Mouse (Mus musculus): ENCODE data around the gene Srcap. TPM values are rescaled to one million over a fixed set of nuclear protein-coding genes. Genes with fewer than 3 reads are reported as not detected.

The Srcap gene
- polyA plus RNA-seq, 1 experiment from 2014 or later = 18.4 TPM

- H3K9ac ChIP-seq (ENCODE audit: low read depth, low read length) = no peak overlapping the region
- no peak overlapping the region for H3K4me3 ChIP-seq (ENCODE audit: low read length)
- H3K27me3 ChIP-seq (replicated peaks; ENCODE audit: control insufficient read depth, insufficient read depth, low read length) = no peaks in the 10 kb centered on the region
- H3K4me2 ChIP-seq (ENCODE audit: low read depth, low read length) = no peak overlapping the region
- no peak overlapping the region for H3K27ac ChIP-seq (ENCODE audit: low read length)
- 91% methylated on average over 11 of the region's 11 CpGs for WGBS
- ATAC-seq = no peak
- no peaks in the 10 kb centered on the region for H3K4me1 ChIP-seq (ENCODE audit: control insufficient read depth, insufficient read depth, low read length)
- peaks cover 25% of the 10 kb centered on the region for H3K36me3 ChIP-seq (ENCODE audit: control insufficient read depth, insufficient read depth, low read length)
- no peaks in the 10 kb centered on the region for H3K9me3 ChIP-seq (ENCODE audit: control insufficient read depth, low read length)
Observed at GRCm38 (mm10) chr7:127560580-127560979, 48.8 kb downstream of the Srcap start.

GRCm38 (mm10) chr7:127561340-127561858 is 49.6 kb downstream of the Srcap start, which contains the start of gene Tmem265:
TSS of gene Tmem265 (plus strand) at chr7:127561390.
- no peaks in the 10 kb centered on the region for H3K4me1 ChIP-seq (ENCODE audit: control insufficient read depth, insufficient read depth, low read length)
- no peak for ATAC-seq
- no peak within 1 kb of the TSS for H3K4me3 ChIP-seq (ENCODE audit: low read length)
- H3K4me2 ChIP-seq (ENCODE audit: low read depth, low read length) = no peak within 1 kb of the TSS
- H3K27ac ChIP-seq (ENCODE audit: low read length) = no peak within 1 kb of the TSS
- peaks cover 21% of the 10 kb centered on the region for H3K36me3 ChIP-seq (ENCODE audit: control insufficient read depth, insufficient read depth, low read length)
- 92% methylated on average over 5 of the region's 5 CpGs for WGBS
- no peaks in the 10 kb centered on the region for H3K9me3 ChIP-seq (ENCODE audit: control insufficient read depth, low read length)
- H3K27me3 ChIP-seq (replicated peaks; ENCODE audit: control insufficient read depth, insufficient read depth, low read length) = no peaks in the 10 kb centered on the region
- no peak within 1 kb of the TSS for H3K9ac ChIP-seq (ENCODE audit: low read depth, low read length)

GRCm38 (mm10) chr7:127564381-127565150 is 52.8 kb downstream of the Srcap start:
- no peak overlapping the region for H3K27ac ChIP-seq (ENCODE audit: low read length)
- no peak overlapping the region for H3K4me2 ChIP-seq (ENCODE audit: low read depth, low read length)
- H3K4me1 ChIP-seq (ENCODE audit: control insufficient read depth, insufficient read depth, low read length) = no peaks in the 10 kb centered on the region
- peaks cover 3% of the 10 kb centered on the region; the same call in 1 of the 2 replicates for H3K36me3 ChIP-seq (ENCODE audit: control insufficient read depth, insufficient read depth, low read length)
- no peak overlapping the region for H3K4me3 ChIP-seq (ENCODE audit: low read length)
- 74% methylated on average over 6 of the region's 6 CpGs for WGBS
- ATAC-seq = no peak
- no peaks in the 10 kb centered on the region for H3K9me3 ChIP-seq (ENCODE audit: control insufficient read depth, low read length)
- no peaks in the 10 kb centered on the region for H3K27me3 ChIP-seq (replicated peaks; ENCODE audit: control insufficient read depth, insufficient read depth, low read length)
- H3K9ac ChIP-seq (ENCODE audit: low read depth, low read length) = no peak overlapping the region

GRCm38 (mm10) chr7:127572895-127573471 is 61.2 kb downstream of the Srcap start, which contains the start of gene Phkg2:
TSS of gene Phkg2 (plus strand) at chr7:127573340.
- Histone ChIP-seq H3K27me3 (replicated peaks; ENCODE audit: control insufficient read depth, insufficient read depth, low read length) (no peaks in the 10 kb centered on the region), H3K9me3 (ENCODE audit: control insufficient read depth, low read length) (no peaks in the 10 kb centered on the region), H3K27ac (ENCODE audit: low read length) (peak within 1 kb of the TSS; percentile 85), H3K4me3 (ENCODE audit: low read length) (peak within 1 kb of the TSS; percentile 64), H3K4me2 (ENCODE audit: low read depth, low read length) (peak within 1 kb of the TSS; percentile 68), H3K4me1 (ENCODE audit: control insufficient read depth, insufficient read depth, low read length) (peaks cover 10% of the 10 kb centered on the region), H3K36me3 (ENCODE audit: control insufficient read depth, insufficient read depth, low read length) (0 out of 2 replicates have a peak, but pooled peaks cover 9% of the 10 kb centered on the region), H3K9ac (ENCODE audit: low read depth, low read length) (peak within 1 kb of the TSS; percentile 78)
- peak; percentile 99 for ATAC-seq
- under 1% methylated on average over 17 of the region's 17 CpGs for WGBS

- ATAC-seq = peak; percentile 61
Observed at GRCm38 (mm10) chr7:127573503-127574008, 61.8 kb downstream of the Srcap start.

GRCm38 (mm10) chr7:127574115-127574514 is 62.3 kb downstream of the Srcap start:
- 13% methylated on average over 7 of the region's 7 CpGs for WGBS
- ATAC-seq = no peak
- Histone ChIP-seq H3K36me3 (ENCODE audit: control insufficient read depth, insufficient read depth, low read length) (0 out of 2 replicates have a peak, but pooled peaks cover 9% of the 10 kb centered on the region), H3K4me1 (ENCODE audit: control insufficient read depth, insufficient read depth, low read length) (peaks cover 10% of the 10 kb centered on the region), H3K9ac (ENCODE audit: low read depth, low read length) (peak overlapping the region; percentile 78), H3K9me3 (ENCODE audit: control insufficient read depth, low read length) (no peaks in the 10 kb centered on the region), H3K27ac (ENCODE audit: low read length) (no peak overlapping the region), H3K27me3 (replicated peaks; ENCODE audit: control insufficient read depth, insufficient read depth, low read length) (no peaks in the 10 kb centered on the region), H3K4me3 (ENCODE audit: low read length) (peak overlapping the region; percentile 64), H3K4me2 (ENCODE audit: low read depth, low read length) (peak overlapping the region; percentile 68)

More at GRCm38 (mm10) chr7:127573503-127574008, 61.8 kb downstream of the Srcap start:
- Histone ChIP-seq H3K4me3 (ENCODE audit: low read length) (peak overlapping the region; percentile 64), H3K9ac (ENCODE audit: low read depth, low read length) (peak overlapping the region; percentile 78), H3K4me2 (ENCODE audit: low read depth, low read length) (peak overlapping the region; percentile 68), H3K4me1 (ENCODE audit: control insufficient read depth, insufficient read depth, low read length) (peaks cover 10% of the 10 kb centered on the region), H3K9me3 (ENCODE audit: control insufficient read depth, low read length) (no peaks in the 10 kb centered on the region), H3K27me3 (replicated peaks; ENCODE audit: control insufficient read depth, insufficient read depth, low read length) (no peaks in the 10 kb centered on the region), H3K36me3 (ENCODE audit: control insufficient read depth, insufficient read depth, low read length) (0 out of 2 replicates have a peak, but pooled peaks cover 9% of the 10 kb centered on the region), H3K27ac (ENCODE audit: low read length) (peak overlapping the region; percentile 43)
- WGBS = under 1% methylated on average over 27 of the region's 28 CpGs

GRCm38 (mm10) chr7:127583260-127583659 is 71.5 kb downstream of the Srcap start:
- no peaks in the 10 kb centered on the region for H3K9me3 ChIP-seq (ENCODE audit: control insufficient read depth, low read length)
- H3K36me3 ChIP-seq (ENCODE audit: control insufficient read depth, insufficient read depth, low read length) = peaks cover 11% of the 10 kb centered on the region; the same call in 1 of the 2 replicates
- H3K27ac ChIP-seq (ENCODE audit: low read length) = no peak overlapping the region
- H3K4me1 ChIP-seq (ENCODE audit: control insufficient read depth, insufficient read depth, low read length) = peaks cover 7% of the 10 kb centered on the region
- WGBS = 92% methylated on average over 6 of the region's 6 CpGs
- H3K9ac ChIP-seq (ENCODE audit: low read depth, low read length) = no peak overlapping the region
- ATAC-seq = no peak
- H3K4me2 ChIP-seq (ENCODE audit: low read depth, low read length) = no peak overlapping the region
- H3K4me3 ChIP-seq (ENCODE audit: low read length) = no peak overlapping the region
- H3K27me3 ChIP-seq (replicated peaks; ENCODE audit: control insufficient read depth, insufficient read depth, low read length) = no peaks in the 10 kb centered on the region

- Histone ChIP-seq H3K4me3 (ENCODE audit: low read length) (no peak overlapping the region), H3K9me3 (ENCODE audit: control insufficient read depth, low read length) (no peaks in the 10 kb centered on the region), H3K36me3 (ENCODE audit: control insufficient read depth, insufficient read depth, low read length) (peaks cover 11% of the 10 kb centered on the region; the same call in 1 of the 2 replicates), H3K27me3 (replicated peaks; ENCODE audit: control insufficient read depth, insufficient read depth, low read length) (no peaks in the 10 kb centered on the region), H3K4me2 (ENCODE audit: low read depth, low read length) (no peak overlapping the region), H3K4me1 (ENCODE audit: control insufficient read depth, insufficient read depth, low read length) (peaks cover 14% of the 10 kb centered on the region), H3K9ac (ENCODE audit: low read depth, low read length) (no peak overlapping the region), H3K27ac (ENCODE audit: low read length) (no peak overlapping the region)
- WGBS = 92% methylated on average over 7 of the region's 7 CpGs
- ATAC-seq = no peak
Observed at GRCm38 (mm10) chr7:127585031-127585430, 73.2 kb downstream of the Srcap start.

GRCm38 (mm10) chr7:127586149-127586548 is 74.4 kb downstream of the Srcap start:
- no peak overlapping the region for H3K4me2 ChIP-seq (ENCODE audit: low read depth, low read length)
- peaks cover 14% of the 10 kb centered on the region for H3K4me1 ChIP-seq (ENCODE audit: control insufficient read depth, insufficient read depth, low read length)
- peaks cover 17% of the 10 kb centered on the region for H3K36me3 ChIP-seq (ENCODE audit: control insufficient read depth, insufficient read depth, low read length)
- 92% methylated on average over 6 of the region's 6 CpGs for WGBS
- no peak overlapping the region for H3K9ac ChIP-seq (ENCODE audit: low read depth, low read length)
- H3K27ac ChIP-seq (ENCODE audit: low read length) = no peak overlapping the region
- no peaks in the 10 kb centered on the region for H3K27me3 ChIP-seq (replicated peaks; ENCODE audit: control insufficient read depth, insufficient read depth, low read length)
- no peak overlapping the region for H3K4me3 ChIP-seq (ENCODE audit: low read length)
- ATAC-seq = no peak
- no peaks in the 10 kb centered on the region for H3K9me3 ChIP-seq (ENCODE audit: control insufficient read depth, low read length)

Data from intestine, embryonic 16.5 days (tissue).